Mouse (Mus musculus) spleen, postnatal 4 days (tissue): ENCODE measurements at regions not wholly inside any gene's neighbourhood (a gene's known extent, or its start where the extent isn't known, plus 50 kb on each side); places are given as distances from the start of the nearest gene placed in this dataset.

Experiments used
- DNase-seq, 2 experiments: peaks; one replicate each; pipeline ENCODE4 v3.0.0; 2022; ENCODE audit warnings: low spot score in 2 of 2

- DNase-seq = no peak
Observed at GRCm38 (mm10) chr14:24876508-24876907, 389.6 kb downstream of the Rps24 start.

- DNase-seq = no peak
Observed at GRCm38 (mm10) chr14:24877853-24878252, 390.9 kb downstream of the Rps24 start.

- DNase-seq = no peak
Observed at GRCm38 (mm10) chr14:24886164-24886563, 399.2 kb downstream of the Rps24 start.

GRCm38 (mm10) chr14:24886896-24887421 lies 400.0 kb downstream of the Rps24 start:
- no peak for DNase-seq

- no peak for DNase-seq
Observed at GRCm38 (mm10) chr14:24890856-24891255, 403.9 kb downstream of the Rps24 start.

GRCm38 (mm10) chr14:24895196-24895595 lies 408.3 kb downstream of the Rps24 start:
- no peak for DNase-seq

GRCm38 (mm10) chr14:24896681-24897080 lies 409.8 kb downstream of the Rps24 start:
- no peak for DNase-seq

GRCm38 (mm10) chr14:24900501-24901179 lies 413.7 kb downstream of the Rps24 start:
- DNase-seq = no peak

- no peak for DNase-seq
Observed at GRCm38 (mm10) chr14:24901726-24902125, 414.8 kb downstream of the Rps24 start.

- DNase-seq = no peak
Observed at GRCm38 (mm10) chr14:24902870-24903269, 415.9 kb downstream of the Rps24 start.

GRCm38 (mm10) chr14:24904712-24905111 lies 417.8 kb downstream of the Rps24 start:
- DNase-seq = no peak

GRCm38 (mm10) chr14:24906916-24907315 lies 420.0 kb downstream of the Rps24 start:
- DNase-seq = no peak

GRCm38 (mm10) chr14:24908377-24908776 lies 421.5 kb downstream of the Rps24 start:
- DNase-seq = no peak

- no peak for DNase-seq
Observed at GRCm38 (mm10) chr14:24911621-24912020, 424.7 kb downstream of the Rps24 start.

GRCm38 (mm10) chr14:24919056-24919455 lies 432.1 kb downstream of the Rps24 start:
- no peak for DNase-seq

GRCm38 (mm10) chr14:24922006-24922405 lies 435.1 kb downstream of the Rps24 start:
- no peak for DNase-seq

- no peak for DNase-seq
Observed at GRCm38 (mm10) chr14:24924561-24924960, 437.6 kb downstream of the Rps24 start.

GRCm38 (mm10) chr14:24926086-24927048 lies 439.4 kb downstream of the Rps24 start:
- DNase-seq = no peak

GRCm38 (mm10) chr14:24928726-24929125 lies 441.8 kb downstream of the Rps24 start:
- DNase-seq = no peak

GRCm38 (mm10) chr14:24930251-24930650 lies 443.3 kb downstream of the Rps24 start:
- no peak for DNase-seq

- no peak for DNase-seq
Observed at GRCm38 (mm10) chr14:24937876-24938275, 451.0 kb downstream of the Rps24 start.

- DNase-seq = no peak
Observed at GRCm38 (mm10) chr14:24939068-24939467, 452.1 kb downstream of the Rps24 start.
